Mouse (Mus musculus) B cell, adult 67 days (primary cell): ENCODE measurements around the gene Uba52. TPM values are rescaled to one million over a fixed set of nuclear protein-coding genes. Genes with fewer than 3 reads are reported as not detected.

Source experiments
- total RNA-seq, 2 experiments: library from RNA; stranded (reverse); gene quantifications; 4 replicates each; pipeline ENCODE4 v1.2.4; 2023

Uba52 gene
- 1,000 to 10,000 TPM; 2,722 to 2,902 TPM for total RNA-seq

GRCm38 (mm10) chr8:70510228-70510915, at the start of gene Uba52:
Gene Uba52, minus strand, starts transcription at chr8:70510801.

GRCm38 (mm10) chr8:70539077-70539813, 28.6 kb upstream of the Uba52 start, which contains the start of gene Ell:
Gene Ell, plus strand, starts transcription at chr8:70539457.

GRCm38 (mm10) chr8:70527512-70528181, 17.0 kb upstream of the Uba52 start, which contains the start of the genes Fkbp8 and Kxd1:
Gene Fkbp8, plus strand, starts transcription at chr8:70527724.
Gene Kxd1, minus strand, starts transcription at chr8:70527956.

GRCm38 (mm10) chr8:70506328-70507026, 4.1 kb downstream of the Uba52 start, which contains the start of gene Rex1bd:
Gene Rex1bd, minus strand, starts transcription at chr8:70506752.

GRCm38 (mm10) chr8:70492664-70493640, 17.6 kb downstream of the Uba52 start, which contains the start of gene Crlf1:
Gene Crlf1, plus strand, starts transcription at chr8:70493158.

DNA sequence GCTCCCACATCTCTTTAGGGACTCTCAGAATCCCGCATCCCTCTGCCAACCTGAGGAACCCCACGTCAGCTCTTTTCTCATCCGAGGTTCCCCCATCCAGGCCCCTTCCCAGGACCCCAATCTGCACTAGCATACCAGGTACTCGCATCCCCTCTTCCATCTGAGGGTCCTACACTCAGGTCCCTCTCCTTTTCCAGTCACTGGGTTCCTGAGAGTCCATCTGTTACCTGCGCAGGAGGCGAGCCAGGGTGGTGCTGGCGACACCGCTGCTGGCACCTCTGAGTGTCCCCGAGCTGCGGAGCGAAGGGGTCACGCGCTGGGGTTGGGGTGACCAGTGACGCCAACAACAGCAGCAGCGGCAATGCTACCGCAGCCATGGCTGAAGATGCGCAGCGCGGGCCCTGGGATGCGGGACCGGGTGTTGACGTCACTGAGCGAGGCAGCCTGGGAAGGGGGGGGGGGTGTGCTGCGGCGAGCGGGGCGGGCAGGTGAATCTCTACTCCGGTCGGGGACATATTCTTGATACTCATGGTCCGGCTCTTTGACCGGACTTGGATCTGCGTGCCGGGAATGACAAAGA, 23.6 kb downstream of the Uba52 start, which contains the start of gene Tmem59l:
Gene Tmem59l, minus strand, starts transcription at position 418 of the 580 bp plus-strand sequence.

DNA sequence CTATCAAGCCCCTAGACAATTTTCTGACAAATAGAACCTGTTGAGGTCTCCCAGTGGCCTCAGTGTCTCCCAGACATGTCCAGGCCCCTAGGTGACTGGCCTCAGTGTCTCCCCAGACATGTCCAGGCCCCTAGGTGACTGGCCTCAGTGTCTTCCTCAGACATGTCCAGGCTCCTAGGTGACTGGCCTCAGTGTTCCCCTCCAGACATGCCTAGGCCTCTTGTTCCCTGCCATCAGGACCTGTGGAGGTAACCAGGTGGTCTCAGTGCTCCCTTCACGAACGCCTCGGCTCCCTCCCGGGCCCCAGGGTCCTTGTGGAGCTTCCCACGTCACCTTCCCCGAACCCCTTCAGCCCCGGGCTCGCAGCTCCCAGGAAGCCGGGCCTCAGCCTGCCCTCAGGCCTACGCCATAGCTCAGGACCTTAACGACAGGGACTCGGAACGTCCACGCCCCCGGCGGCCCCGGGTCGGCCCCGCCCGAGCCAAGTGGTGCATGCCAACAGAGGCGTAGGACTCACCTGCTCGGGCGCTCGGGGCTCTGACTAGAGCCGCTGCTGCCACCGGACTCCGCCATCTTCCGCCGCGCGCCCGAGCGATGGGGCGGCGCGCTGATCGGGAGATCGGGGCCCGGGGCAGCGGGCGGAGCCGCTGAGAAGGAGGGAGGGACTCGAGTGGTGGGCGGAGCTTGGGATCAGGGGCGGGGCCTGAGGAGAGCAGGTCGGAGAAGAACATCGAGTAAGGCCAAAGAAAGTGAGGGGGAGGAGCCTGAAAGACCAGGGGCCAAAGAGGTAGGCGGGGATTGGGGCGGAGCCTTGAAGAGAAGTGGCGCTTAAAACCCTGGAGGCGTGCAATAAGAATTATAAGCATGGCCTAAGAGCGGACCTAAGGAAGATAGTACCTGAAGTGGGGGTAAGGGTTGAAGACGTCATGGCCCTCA, 34.0 kb downstream of the Uba52 start, which contains the start of gene Klhl26:
Gene Klhl26, minus strand, starts transcription at position 636 of the 936 bp plus-strand sequence.

Other genes starting within 250 kb of the Uba52 start
- gene Homer3, start 228.0 kb downstream of the Uba52 start, total RNA-seq = 10 to 100 TPM in 1 of 2 experiments, 1 to 10 TPM in 1; 9.6 to 13.6 TPM
- gene Ddx49, start 208.3 kb downstream of the Uba52 start, total RNA-seq = 10 to 100 TPM; 57.6 to 88.0 TPM
- 100 to 1,000 TPM; 101 to 134 TPM for gene Cope, start 208.3 kb downstream of the Uba52 start, total RNA-seq
- not detected for gene Cers1, start 195.0 kb downstream of the Uba52 start, total RNA-seq
- gene Gdf1, start 181.0 kb downstream of the Uba52 start, total RNA-seq = not detected
- gene Upf1, start 157.5 kb downstream of the Uba52 start, total RNA-seq = 10 to 100 TPM; 71.0 to 78.4 TPM
- gene Comp, start 137.2 kb downstream of the Uba52 start, total RNA-seq = not detected
- gene Crtc1, start 71.2 kb downstream of the Uba52 start, total RNA-seq = 10 to 100 TPM; 22.2 to 22.4 TPM
- gene Klhl26, start 33.8 kb downstream of the Uba52 start, total RNA-seq = 10 to 100 TPM in 1 of 2 experiments, 1 to 10 TPM in 1; 8.7 to 11.8 TPM
- not detected for gene Tmem59l, start 23.4 kb downstream of the Uba52 start, total RNA-seq
- gene Crlf1, start 17.6 kb downstream of the Uba52 start, total RNA-seq = under 1 TPM in 1 of 2 experiments, not detected in 1; 0.44 TPM
- 10 to 100 TPM; 37.6 to 48.4 TPM for gene Rex1bd, start 4.0 kb downstream of the Uba52 start, total RNA-seq
- gene Fkbp8, start 16.9 kb upstream of the Uba52 start, total RNA-seq = 100 to 1,000 TPM; 269 TPM
- 10 to 100 TPM; 60.6 to 70.4 TPM for gene Kxd1, start 17.2 kb upstream of the Uba52 start, total RNA-seq
- 10 to 100 TPM; 28.8 to 33.6 TPM for gene Ell, start 28.7 kb upstream of the Uba52 start, total RNA-seq
- gene Isyna1, start 83.6 kb upstream of the Uba52 start, total RNA-seq = 10 to 100 TPM; 91.5 to 93.5 TPM
- 10 to 100 TPM; 41.8 to 66.9 TPM for gene Ssbp4, start 98.1 kb upstream of the Uba52 start, total RNA-seq
- gene Lrrc25, start 105.4 kb upstream of the Uba52 start, total RNA-seq = 1 to 10 TPM; 7.7 to 7.8 TPM
- gene Gdf15, start 121.7 kb upstream of the Uba52 start, total RNA-seq = not detected
- gene Pgpep1, start 149.6 kb upstream of the Uba52 start, total RNA-seq = 10 to 100 TPM; 14.3 to 16.2 TPM
- gene Lsm4, start 162.4 kb upstream of the Uba52 start, total RNA-seq = 100 to 1,000 TPM; 114 to 117 TPM
- 1,000 to 10,000 TPM; 1,149 to 1,767 TPM for gene Jund, start 188.1 kb upstream of the Uba52 start, total RNA-seq
- 10 to 100 TPM; 19.0 to 55.4 TPM for gene Iqcn, start 192.7 kb upstream of the Uba52 start, total RNA-seq
- gene Gm3336, start 207.7 kb upstream of the Uba52 start, total RNA-seq = not detected
- 1 to 10 TPM; 3.8 to 4.3 TPM for gene Pde4c, start 212.9 kb upstream of the Uba52 start, total RNA-seq
- 10 to 100 TPM; 11.7 to 14.5 TPM for gene Rab3a, start 243.9 kb upstream of the Uba52 start, total RNA-seq